Mouse (Mus musculus) cerebellum, adult 9-11 months (tissue): ENCODE measurements around the gene Gm20843.
"Not testable (repeated sequence)": the region's sequence is repeated elsewhere in the genome, so short reads cannot be mapped to it uniquely, and the experiment has no call there.

Source experiments
- DNase-seq: peaks from one replicate; pipeline ENCODE4 v3.0.0; 2022

Gm20843 gene

GRCm38 (mm10) chrY:72247018-72247417 lies at the start of gene Gm20843:
Gene Gm20843 (minus strand): TSS chrY:72247118.
- DNase-seq, result not testable (repeated sequence)
